Mouse (Mus musculus): ENCODE measurements around the gene Rhbdl3. TPM values are rescaled to one million over a fixed set of nuclear protein-coding genes. Genes with fewer than 3 reads are reported as not detected.

Rhbdl3 gene
- polyA plus RNA-seq, 1 experiment: 2.8 TPM

DNA sequence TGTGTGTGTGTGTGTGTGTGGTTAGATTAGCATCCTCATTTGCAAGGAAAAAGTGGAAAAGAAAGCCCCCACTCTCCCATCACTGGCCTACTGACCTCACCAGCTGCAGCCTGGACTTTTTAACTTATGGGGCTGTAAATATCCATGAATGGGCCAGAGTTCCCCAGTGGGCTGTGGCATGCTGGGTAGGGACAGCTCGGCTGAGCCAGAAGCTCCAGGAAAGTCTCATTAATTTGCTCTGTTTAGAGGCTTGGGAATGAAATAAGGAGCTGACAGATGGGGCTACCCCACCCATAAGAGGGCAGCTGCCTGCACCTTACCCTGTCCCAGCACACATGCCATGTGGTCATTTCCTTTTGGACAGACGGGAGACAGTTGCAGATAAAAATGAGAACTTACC, 11.3 kb downstream of the Rhbdl3 start:
- WGBS: 38% methylated on average over 2 of the region's 2 CpGs
- Histone ChIP-seq H3K4me1 (ENCODE audit: control insufficient read depth, insufficient read depth, low read length) (no peaks in the 10 kb centered on the region), H3K27ac (ENCODE audit: insufficient read depth, low read depth, low read length) (no peak overlapping the region), H3K27me3 (replicated peaks; ENCODE audit: control insufficient read depth, insufficient read depth, low read length) (no peaks in the 10 kb centered on the region), H3K4me3 (ENCODE audit: insufficient read depth, low read depth, low read length) (no peak overlapping the region), H3K36me3 (ENCODE audit: control insufficient read depth, insufficient read depth, low read length) (no peaks in the 10 kb centered on the region)
- no peak for DNase-seq
- no peak for TF ChIP-seq CTCF (conservative IDR thresholded peaks at IDR 0.05; ENCODE audit: insufficient read depth, insufficient read length, low read depth, low read length)
- TF ChIP-seq POLR2A (IDR thresholded peaks at IDR 0.05; ENCODE audit: low read depth, low read length): no peak

DNA sequence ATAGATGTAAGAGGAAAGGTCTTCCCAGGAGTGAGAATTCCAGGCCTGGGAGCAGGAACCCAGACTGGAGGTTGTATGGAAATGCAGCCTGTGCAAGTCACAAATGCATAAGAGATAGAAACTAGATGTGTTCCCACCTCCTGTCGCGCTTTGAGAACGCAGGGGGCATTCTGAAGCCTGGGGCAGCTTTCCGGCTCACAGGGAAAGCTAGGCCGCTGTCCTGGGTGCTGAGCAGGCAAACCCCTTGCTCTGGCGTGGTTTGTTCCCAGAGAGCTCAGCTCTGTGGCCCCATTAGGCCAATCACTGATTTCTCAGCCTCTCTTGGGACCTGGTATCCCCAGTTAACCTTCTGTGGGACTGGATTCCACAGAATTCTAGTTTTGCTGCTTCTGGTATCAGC, 11.9 kb downstream of the Rhbdl3 start:
- no peaks in the 10 kb centered on the region for H3K4me1 ChIP-seq (ENCODE audit: control insufficient read depth, insufficient read depth, low read length)
- H3K27me3 ChIP-seq (replicated peaks; ENCODE audit: control insufficient read depth, insufficient read depth, low read length): no peaks in the 10 kb centered on the region
- no peak for DNase-seq
- H3K27ac ChIP-seq (ENCODE audit: insufficient read depth, low read depth, low read length): no peak overlapping the region
- TF ChIP-seq CTCF (conservative IDR thresholded peaks at IDR 0.05; ENCODE audit: insufficient read depth, insufficient read length, low read depth, low read length) (no peak), POLR2A (IDR thresholded peaks at IDR 0.05; ENCODE audit: low read depth, low read length) (no peak)
- WGBS: 12% methylated on average over 6 of the region's 6 CpGs
- no peaks in the 10 kb centered on the region for H3K36me3 ChIP-seq (ENCODE audit: control insufficient read depth, insufficient read depth, low read length)
- H3K4me3 ChIP-seq (ENCODE audit: insufficient read depth, low read depth, low read length): no peak overlapping the region

DNA sequence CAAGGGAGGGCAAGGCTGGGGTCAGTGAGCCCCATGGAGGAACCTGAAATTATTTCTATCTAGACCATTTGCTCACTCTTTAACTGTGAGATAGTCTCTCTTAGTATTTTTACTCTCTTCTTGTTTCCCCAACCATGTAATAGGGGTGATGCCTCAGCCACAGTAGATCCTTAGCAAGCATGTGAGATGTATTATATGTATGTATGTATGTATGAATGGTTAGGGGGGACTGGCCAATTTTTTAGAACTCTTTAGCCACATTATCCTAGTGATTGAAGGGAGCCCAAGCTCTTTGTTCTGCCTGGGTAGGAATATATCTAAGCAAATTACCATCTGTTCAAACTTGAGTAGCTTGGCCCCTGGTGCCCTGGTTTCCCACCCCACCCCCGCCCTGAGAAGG, 12.8 kb downstream of the Rhbdl3 start:
- no peaks in the 10 kb centered on the region for H3K4me1 ChIP-seq (ENCODE audit: control insufficient read depth, insufficient read depth, low read length)
- TF ChIP-seq CTCF (conservative IDR thresholded peaks at IDR 0.05; ENCODE audit: insufficient read depth, insufficient read length, low read depth, low read length): no peak
- no peak for TF ChIP-seq POLR2A (IDR thresholded peaks at IDR 0.05; ENCODE audit: low read depth, low read length)
- no peaks in the 10 kb centered on the region for H3K27me3 ChIP-seq (replicated peaks; ENCODE audit: control insufficient read depth, insufficient read depth, low read length)
- no peak overlapping the region for H3K27ac ChIP-seq (ENCODE audit: insufficient read depth, low read depth, low read length)
- 92% methylated on average over 1 of the region's 1 CpGs for whole genome bisulfite sequencing
- no peak overlapping the region for H3K4me3 ChIP-seq (ENCODE audit: insufficient read depth, low read depth, low read length)
- H3K36me3 ChIP-seq (ENCODE audit: control insufficient read depth, insufficient read depth, low read length): no peaks in the 10 kb centered on the region
- no peak for DNase-seq

DNA sequence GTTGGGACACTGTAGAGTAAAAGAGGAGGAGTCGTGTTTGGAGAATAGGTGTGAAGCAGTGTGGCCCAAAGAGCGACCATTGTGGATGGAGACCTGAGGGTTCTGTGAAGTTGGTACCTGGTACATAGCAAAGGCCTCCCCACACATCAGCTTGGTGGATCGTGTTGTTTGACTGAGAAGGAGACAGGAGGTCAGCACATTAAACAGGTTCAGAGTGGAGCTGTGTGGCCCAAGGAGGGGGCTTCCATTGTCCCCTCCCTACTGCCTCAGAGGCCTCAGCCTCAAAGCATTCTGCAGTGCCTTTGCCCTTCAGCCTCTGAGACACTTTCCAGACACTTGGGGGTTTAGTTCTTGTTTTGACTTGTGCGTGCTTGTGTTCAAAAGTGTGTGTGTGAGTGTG, 13.2 kb downstream of the Rhbdl3 start:
- H3K27ac ChIP-seq (ENCODE audit: insufficient read depth, low read depth, low read length): no peak overlapping the region
- no peaks in the 10 kb centered on the region for H3K4me1 ChIP-seq (ENCODE audit: control insufficient read depth, insufficient read depth, low read length)
- H3K27me3 ChIP-seq (replicated peaks; ENCODE audit: control insufficient read depth, insufficient read depth, low read length): no peaks in the 10 kb centered on the region
- no peak for DNase-seq
- no peak overlapping the region for H3K4me3 ChIP-seq (ENCODE audit: insufficient read depth, low read depth, low read length)
- H3K36me3 ChIP-seq (ENCODE audit: control insufficient read depth, insufficient read depth, low read length): no peaks in the 10 kb centered on the region
- WGBS: 81% methylated on average over 4 of the region's 4 CpGs
- no peak for TF ChIP-seq POLR2A (IDR thresholded peaks at IDR 0.05; ENCODE audit: low read depth, low read length)
- TF ChIP-seq CTCF (conservative IDR thresholded peaks at IDR 0.05; ENCODE audit: insufficient read depth, insufficient read length, low read depth, low read length): no peak

DNA sequence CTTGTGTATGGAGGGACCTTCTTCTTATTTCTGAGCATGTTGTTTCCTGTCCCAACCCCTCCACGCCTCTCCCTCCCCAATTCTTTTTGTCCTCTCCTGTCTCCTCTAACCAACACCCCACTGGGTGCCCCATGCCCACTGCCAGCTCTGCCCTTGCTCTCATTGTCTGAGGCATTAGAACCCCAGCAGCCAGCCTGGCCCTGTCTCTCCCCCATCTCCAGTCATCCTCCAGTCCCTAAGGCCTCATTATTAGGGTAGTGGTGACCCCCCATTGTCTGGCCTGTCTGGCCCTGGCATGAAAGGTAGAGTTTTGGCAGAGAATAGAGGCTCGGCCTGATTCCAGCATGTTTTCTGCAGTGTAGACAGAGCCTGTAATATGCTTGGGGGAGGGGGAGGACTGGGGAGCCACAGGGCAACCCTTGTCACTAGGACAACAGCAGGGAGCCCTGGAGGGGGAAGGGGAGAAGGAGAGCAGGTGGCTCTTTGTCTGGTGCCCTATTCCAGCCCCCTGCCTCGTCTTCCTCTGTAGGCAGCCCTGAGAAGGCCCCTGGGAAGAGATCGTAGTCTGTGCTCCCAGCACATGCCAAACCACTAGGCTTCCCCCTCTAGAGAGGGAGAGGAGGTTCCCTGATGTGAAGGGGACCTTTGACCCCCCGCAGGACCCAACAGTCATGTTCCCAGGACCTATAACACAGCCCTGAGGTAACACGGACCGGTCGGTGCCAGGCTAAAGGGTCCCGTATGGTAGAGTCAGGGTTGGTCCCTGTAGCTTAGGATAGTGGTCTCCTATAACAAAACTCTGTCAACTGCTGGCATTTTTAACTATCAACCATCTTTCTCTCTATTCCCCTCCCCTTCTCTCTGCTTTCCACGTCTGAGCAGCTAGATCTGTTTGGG, 15.3 kb downstream of the Rhbdl3 start:
- 70% methylated on average over 10 of the region's 10 CpGs for WGBS
- no peak for TF ChIP-seq CTCF (conservative IDR thresholded peaks at IDR 0.05; ENCODE audit: insufficient read depth, insufficient read length, low read depth, low read length)
- TF ChIP-seq POLR2A (IDR thresholded peaks at IDR 0.05; ENCODE audit: low read depth, low read length): no peak
- H3K4me1 ChIP-seq (ENCODE audit: control insufficient read depth, insufficient read depth, low read length): no peaks in the 10 kb centered on the region
- no peak overlapping the region for H3K27ac ChIP-seq (ENCODE audit: insufficient read depth, low read depth, low read length)
- H3K4me3 ChIP-seq (ENCODE audit: insufficient read depth, low read depth, low read length): no peak overlapping the region
- DNase-seq: no peak
- no peaks in the 10 kb centered on the region for H3K27me3 ChIP-seq (replicated peaks; ENCODE audit: control insufficient read depth, insufficient read depth, low read length)
- H3K36me3 ChIP-seq (ENCODE audit: control insufficient read depth, insufficient read depth, low read length): no peaks in the 10 kb centered on the region

DNA sequence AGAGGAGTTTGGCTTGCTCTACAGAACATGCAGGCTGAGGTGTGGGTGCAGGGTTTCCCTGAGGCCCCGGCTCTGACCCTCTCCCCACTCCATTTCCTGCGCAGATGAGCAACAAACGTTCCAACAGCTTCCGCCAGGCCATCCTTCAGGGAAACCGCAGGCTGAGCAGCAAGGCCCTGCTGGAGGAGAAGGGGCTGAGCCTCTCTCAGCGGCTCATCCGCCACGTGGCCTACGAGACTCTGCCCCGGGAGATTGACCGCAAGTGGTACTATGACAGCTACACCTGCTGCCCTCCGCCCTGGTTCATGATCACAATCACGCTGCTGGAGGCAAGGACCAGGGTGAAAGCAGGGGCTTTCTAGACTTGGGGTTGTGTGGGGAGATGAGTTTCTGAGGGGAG, 22.5 kb downstream of the Rhbdl3 start:
- WGBS: 53% methylated on average over 13 of the region's 13 CpGs
- TF ChIP-seq POLR2A (IDR thresholded peaks at IDR 0.05; ENCODE audit: low read depth, low read length): no peak
- no peak for TF ChIP-seq CTCF (conservative IDR thresholded peaks at IDR 0.05; ENCODE audit: insufficient read depth, insufficient read length, low read depth, low read length)

DNA sequence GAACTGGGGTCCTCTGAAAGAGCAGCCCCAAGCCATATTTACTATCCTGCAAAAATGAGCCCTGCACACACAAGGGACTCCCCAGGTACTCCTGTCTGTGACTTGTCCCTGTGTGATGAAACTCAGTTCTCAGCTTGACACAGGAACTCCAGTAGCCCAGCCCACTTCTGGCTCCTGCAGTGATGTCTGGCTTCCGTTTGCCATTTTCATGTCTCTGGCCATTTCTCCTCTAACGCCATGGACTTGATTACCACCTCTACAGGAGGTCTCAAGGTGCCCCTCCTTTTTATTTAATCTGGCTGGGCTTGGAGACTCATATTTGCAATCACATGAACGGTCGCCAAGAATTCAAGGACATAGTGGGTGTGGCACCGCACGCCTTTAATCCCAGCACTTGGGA, 23.9 kb downstream of the Rhbdl3 start:
- no peak overlapping the region for H3K27ac ChIP-seq (ENCODE audit: insufficient read depth, low read depth, low read length)
- WGBS: 84% methylated on average over 6 of the region's 6 CpGs
- no peak for DNase-seq
- H3K27me3 ChIP-seq (replicated peaks; ENCODE audit: control insufficient read depth, insufficient read depth, low read length): no peaks in the 10 kb centered on the region
- H3K4me3 ChIP-seq (ENCODE audit: insufficient read depth, low read depth, low read length): no peak overlapping the region
- H3K36me3 ChIP-seq (ENCODE audit: control insufficient read depth, insufficient read depth, low read length): no peaks in the 10 kb centered on the region
- H3K4me1 ChIP-seq (ENCODE audit: control insufficient read depth, insufficient read depth, low read length): no peaks in the 10 kb centered on the region
- TF ChIP-seq CTCF (conservative IDR thresholded peaks at IDR 0.05; ENCODE audit: insufficient read depth, insufficient read length, low read depth, low read length) (no peak), POLR2A (IDR thresholded peaks at IDR 0.05; ENCODE audit: low read depth, low read length) (no peak)

More for the DNA sequence above, 22.5 kb downstream of the Rhbdl3 start:
- H3K36me3 ChIP-seq (ENCODE audit: control insufficient read depth, insufficient read depth, low read length): no peaks in the 10 kb centered on the region
- H3K4me3 ChIP-seq (ENCODE audit: insufficient read depth, low read depth, low read length): no peak overlapping the region
- no peaks in the 10 kb centered on the region for H3K27me3 ChIP-seq (replicated peaks; ENCODE audit: control insufficient read depth, insufficient read depth, low read length)
- H3K27ac ChIP-seq (ENCODE audit: insufficient read depth, low read depth, low read length): no peak overlapping the region
- no peak for DNase-seq
- no peaks in the 10 kb centered on the region for H3K4me1 ChIP-seq (ENCODE audit: control insufficient read depth, insufficient read depth, low read length)

Measured in kidney, adult 2 months (tissue).